Mouse (Mus musculus): ENCODE measurements around the gene Cwf19l1. TPM values are rescaled to one million over a fixed set of nuclear protein-coding genes. Genes with fewer than 3 reads are reported as not detected.
A peak's percentile ranks its signal among the peaks of the same experiment; 100 is the strongest.
"Not testable (repeated sequence)": the region's sequence is repeated elsewhere in the genome, so short reads cannot be mapped to it uniquely, and the experiment has no call there.

The Cwf19l1 gene
- polyA plus RNA-seq, 1 experiment from 2014 or later = 10.7 TPM

DNA sequence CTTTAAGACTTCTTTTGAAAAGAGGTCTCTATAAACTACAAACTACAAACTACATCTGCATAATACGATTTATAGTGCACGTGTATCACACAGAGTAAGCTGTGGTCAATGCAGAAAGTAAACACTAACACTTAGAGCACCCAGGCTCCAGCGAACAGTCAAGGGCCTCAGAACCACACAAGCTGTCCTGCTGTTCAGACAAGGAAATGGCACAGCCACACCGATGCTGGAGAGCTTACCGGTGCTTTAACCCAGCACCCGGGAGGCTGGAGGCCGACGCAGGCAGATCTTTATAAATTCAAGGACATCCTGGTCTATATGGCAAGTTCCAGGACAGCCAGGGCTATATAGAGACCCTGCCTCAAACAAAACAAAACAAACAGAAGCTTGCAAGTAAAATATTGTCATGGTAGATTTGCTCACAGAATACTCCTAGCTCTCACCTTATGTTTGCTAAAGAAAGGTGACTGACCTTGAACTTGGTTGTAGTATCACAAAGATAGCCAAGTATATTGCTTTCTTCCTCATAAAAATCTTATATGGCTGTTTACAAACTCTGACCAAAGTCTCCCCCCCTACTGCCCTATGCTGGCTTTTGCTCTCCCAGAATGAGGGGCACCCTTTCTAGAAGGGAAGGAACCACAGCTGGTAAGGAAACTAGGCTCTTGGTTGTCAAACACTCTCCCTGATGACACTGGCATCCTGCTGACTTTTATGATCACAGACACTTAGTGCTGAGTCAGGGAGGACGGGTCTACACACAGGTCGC, 7.8 kb downstream of the Cwf19l1 start:
- Histone ChIP-seq H3K27me3 (replicated peaks; ENCODE audit: control insufficient read depth, insufficient read depth, low read length) (no peaks in the 10 kb centered on the region), H3K4me3 (ENCODE audit: low read depth, low read length) (no peak overlapping the region), H3K27ac (ENCODE audit: low read depth, low read length) (peak overlapping the region; percentile 60; the same call in 1 of the 2 replicates), H3K4me2 (replicated peaks; ENCODE audit: low read depth) (0 out of 2 replicates have a peak overlapping the region, but pooled peaks have one; percentile 9), H3K9ac (ENCODE audit: low read depth, low read length) (no peak overlapping the region), H3K36me3 (ENCODE audit: control insufficient read depth, insufficient read depth) (peaks cover 65% of the 10 kb centered on the region), H3K9me3 (ENCODE audit: control insufficient read depth) (no peaks in the 10 kb centered on the region), H3K4me1 (replicated peaks; ENCODE audit: control insufficient read depth, insufficient read depth, low read length) (no peaks in the 10 kb centered on the region)
- peak; percentile 88 for ATAC-seq
- WGBS = 48% methylated on average over 10 of the region's 10 CpGs
- no peak for TF ChIP-seq CTCF (IDR thresholded peaks at IDR 0.05; ENCODE audit: low read depth)

- ATAC-seq = no peak
- Histone ChIP-seq H3K36me3 (ENCODE audit: control insufficient read depth, insufficient read depth) (peaks cover 79% of the 10 kb centered on the region), H3K4me1 (replicated peaks; ENCODE audit: control insufficient read depth, insufficient read depth, low read length) (no peaks in the 10 kb centered on the region), H3K27ac (ENCODE audit: low read depth, low read length) (no peak overlapping the region), H3K27me3 (replicated peaks; ENCODE audit: control insufficient read depth, insufficient read depth, low read length) (no peaks in the 10 kb centered on the region), H3K4me3 (ENCODE audit: low read depth, low read length) (no peak overlapping the region), H3K9me3 (ENCODE audit: control insufficient read depth) (no peaks in the 10 kb centered on the region), H3K9ac (ENCODE audit: low read depth, low read length) (no peak overlapping the region), H3K4me2 (replicated peaks; ENCODE audit: low read depth) (no peak overlapping the region)
- TF ChIP-seq CTCF (IDR thresholded peaks at IDR 0.05; ENCODE audit: low read depth) = no peak
- WGBS = 95% methylated on average over 7 of the region's 7 CpGs
Observed at GRCm38 (mm10) chr19:44121137-44121536, 14.5 kb downstream of the Cwf19l1 start.

- ATAC-seq; H3K9ac ChIP-seq (ENCODE audit: low read depth, low read length); H3K27ac ChIP-seq (ENCODE audit: low read depth, low read length); H3K4me3 ChIP-seq (ENCODE audit: low read depth, low read length); H3K27me3 ChIP-seq (replicated peaks; ENCODE audit: control insufficient read depth, insufficient read depth, low read length); H3K4me2 ChIP-seq (replicated peaks; ENCODE audit: low read depth); H3K9me3 ChIP-seq (ENCODE audit: control insufficient read depth); H3K4me1 ChIP-seq (replicated peaks; ENCODE audit: control insufficient read depth, insufficient read depth, low read length): not testable (repeated sequence)
- WGBS = 91% methylated on average over 7 of the region's 9 CpGs
- peaks cover 76% of the 10 kb centered on the region for H3K36me3 ChIP-seq (ENCODE audit: control insufficient read depth, insufficient read depth)
Observed at GRCm38 (mm10) chr19:44120686-44121085, 15.0 kb downstream of the Cwf19l1 start.

GRCm38 (mm10) chr19:44117793-44118192, 17.9 kb downstream of the Cwf19l1 start:
- no peak for ATAC-seq
- H3K4me2 ChIP-seq (replicated peaks; ENCODE audit: low read depth) = no peak overlapping the region
- peaks cover 69% of the 10 kb centered on the region for H3K36me3 ChIP-seq (ENCODE audit: control insufficient read depth, insufficient read depth)
- H3K9ac ChIP-seq (ENCODE audit: low read depth, low read length) = no peak overlapping the region
- H3K27ac ChIP-seq (ENCODE audit: low read depth, low read length) = no peak overlapping the region
- no peaks in the 10 kb centered on the region for H3K9me3 ChIP-seq (ENCODE audit: control insufficient read depth)
- H3K27me3 ChIP-seq (replicated peaks; ENCODE audit: control insufficient read depth, insufficient read depth, low read length) = no peaks in the 10 kb centered on the region
- no peak for TF ChIP-seq CTCF (IDR thresholded peaks at IDR 0.05; ENCODE audit: low read depth)
- H3K4me1 ChIP-seq (replicated peaks; ENCODE audit: control insufficient read depth, insufficient read depth, low read length) = no peaks in the 10 kb centered on the region
- H3K4me3 ChIP-seq (ENCODE audit: low read depth, low read length) = no peak overlapping the region

GRCm38 (mm10) chr19:44111706-44112105, 24.0 kb downstream of the Cwf19l1 start:
- peaks cover 36% of the 10 kb centered on the region for H3K36me3 ChIP-seq (ENCODE audit: control insufficient read depth, insufficient read depth)
- WGBS = 64% methylated on average over 7 of the region's 7 CpGs
- H3K27me3 ChIP-seq (replicated peaks; ENCODE audit: control insufficient read depth, insufficient read depth, low read length) = no peaks in the 10 kb centered on the region

GRCm38 (mm10) chr19:44110356-44110755, 25.3 kb downstream of the Cwf19l1 start:
- no peak for TF ChIP-seq CTCF (IDR thresholded peaks at IDR 0.05; ENCODE audit: low read depth)
- peak overlapping the region; percentile 85 for H3K27ac ChIP-seq (ENCODE audit: low read depth, low read length)
- 0 out of 2 replicates have a peak, but pooled peaks cover 4% of the 10 kb centered on the region for H3K4me1 ChIP-seq (replicated peaks; ENCODE audit: control insufficient read depth, insufficient read depth, low read length)
- no peaks in the 10 kb centered on the region for H3K9me3 ChIP-seq (ENCODE audit: control insufficient read depth)
- H3K36me3 ChIP-seq (ENCODE audit: control insufficient read depth, insufficient read depth) = peaks cover 28% of the 10 kb centered on the region
- 50% methylated on average over 9 of the region's 9 CpGs for WGBS
- H3K9ac ChIP-seq (ENCODE audit: low read depth, low read length) = no peak overlapping the region
- H3K4me2 ChIP-seq (replicated peaks; ENCODE audit: low read depth) = no peak overlapping the region
- H3K4me3 ChIP-seq (ENCODE audit: low read depth, low read length) = no peak overlapping the region
- H3K27me3 ChIP-seq (replicated peaks; ENCODE audit: control insufficient read depth, insufficient read depth, low read length) = no peaks in the 10 kb centered on the region
- ATAC-seq = peak; percentile 63

More at GRCm38 (mm10) chr19:44111706-44112105, 24.0 kb downstream of the Cwf19l1 start:
- ATAC-seq = peak; percentile 29
- Histone ChIP-seq H3K4me2 (replicated peaks; ENCODE audit: low read depth) (no peak overlapping the region), H3K9ac (ENCODE audit: low read depth, low read length) (no peak overlapping the region), H3K27ac (ENCODE audit: low read depth, low read length) (no peak overlapping the region), H3K4me3 (ENCODE audit: low read depth, low read length) (no peak overlapping the region), H3K4me1 (replicated peaks; ENCODE audit: control insufficient read depth, insufficient read depth, low read length) (0 out of 2 replicates have a peak, but pooled peaks cover 4% of the 10 kb centered on the region), H3K9me3 (ENCODE audit: control insufficient read depth) (no peaks in the 10 kb centered on the region)
- peak; percentile 74 for TF ChIP-seq CTCF (IDR thresholded peaks at IDR 0.05; ENCODE audit: low read depth)

Measured in intestine, postnatal 0 days (tissue).